Mouse (Mus musculus) liver, postnatal 0 days (tissue): Measurements from ENCODE around the gene Hnrnpu.

Experiments used
- CTCF ChIP-seq: sonication (generic); IDR thresholded peaks from 2 replicates; pipeline ENCODE4 v1.5.1; 2016; ENCODE audit warnings: antibody characterized with exemption, low read depth
- EP300 ChIP-seq: IDR thresholded peaks from 2 replicates; pipeline ENCODE4 v1.6.1; 2016; ENCODE audit warnings: antibody characterized with exemption, low read depth, mild to moderate bottlenecking

- peak; percentile 89 for TF ChIP-seq CTCF
- TF ChIP-seq EP300: no peak
Measured at GRCm38 (mm10) chr1:178303425-178303824, 34.2 kb downstream of the Hnrnpu start.
